Mouse (Mus musculus) liver, embryonic 14.5 days (tissue): ENCODE data around the gene Gm42674. TPM values are rescaled to one million over a fixed set of nuclear protein-coding genes. Genes with fewer than 3 reads are reported as not detected.

Experiments used
- ATAC-seq: fragments of 200-750 bp; cut with Nextera tagmentation; 2 replicates; pipeline ENCODE4 v1.8.0; 2017; ENCODE audit warnings: moderate number of reproducible peaks, mild to moderate bottlenecking, moderate library complexity; ENCODE audit not compliant: insufficient read depth
- DNase-seq, 3 experiments: peaks; one replicate each; pipeline ENCODE4 v3.0.0-alpha.2; 2012 to 2013; ENCODE audit warnings: low read depth in 3 of 3, low spot score in 3 of 3
- H3K27ac ChIP-seq: fragments of 300-500 bp; sonication (generic); 2 replicates; pipeline ENCODE4 v1.5.1; 2014; ENCODE audit warnings: moderate library complexity, mild to moderate bottlenecking, control low read depth, inconsistent platforms
- H3K27me3 ChIP-seq: fragments of 300-500 bp; sonication (generic); 2 replicates; pipeline ENCODE4 v1.6.1; 2014; ENCODE audit warnings: mild to moderate bottlenecking, low read length, moderate library complexity; ENCODE audit not compliant: control insufficient read depth, insufficient read depth
- H3K36me3 ChIP-seq: fragments of 300-500 bp; sonication (generic); replicated peaks from 2 replicates; pipeline ENCODE4 v1.6.1; 2014; ENCODE audit warnings: low read depth; ENCODE audit not compliant: control insufficient read depth, insufficient read depth
- H3K4me1 ChIP-seq, 2 experiments: fragments of 200-500 bp in 1 of 2; fragments of 300-500 bp in 1 of 2; sonication (generic) in 1 of 2; replicated peaks; 2 replicates each; pipeline ENCODE4 v1.6.1; 2012 to 2014; ENCODE audit warnings: antibody characterized with exemption in 1 of 2, inconsistent platforms in 1 of 2, low read length in 1 of 2; ENCODE audit not compliant: control insufficient read depth in 2 of 2, insufficient read depth in 2 of 2
- H3K4me2 ChIP-seq: fragments of 300-500 bp; sonication (generic); 2 replicates; pipeline ENCODE4 v1.6.1; 2014; ENCODE audit warnings: low read depth, mild to moderate bottlenecking, control low read depth, moderate library complexity
- H3K4me3 ChIP-seq, 2 experiments: fragments of 200-500 bp in 1 of 2; fragments of 300-500 bp in 1 of 2; sonication (generic) in 1 of 2; 2 replicates each; pipeline ENCODE4 v1.5.1; 2012 to 2014; ENCODE audit warnings: low read depth in 2 of 2, low read length in 2 of 2, mild to moderate bottlenecking in 2 of 2, control low read depth in 1 of 2, inconsistent platforms in 1 of 2, moderate library complexity in 1 of 2; ENCODE audit not compliant: insufficient read depth in 1 of 2
- H3K9ac ChIP-seq: fragments of 300-500 bp; sonication (generic); replicated peaks from 2 replicates; pipeline ENCODE4 v1.6.1; 2014; ENCODE audit warnings: mild to moderate bottlenecking, control low read depth, moderate library complexity
- H3K9me3 ChIP-seq: fragments of 300-500 bp; sonication (generic); 2 replicates; pipeline ENCODE4 v1.6.1; 2016; ENCODE audit warnings: low read length, mixed read lengths; ENCODE audit not compliant: control insufficient read depth
- CTCF ChIP-seq: IDR thresholded peaks from 2 replicates; pipeline ENCODE4 v1.5.1; 2016; ENCODE audit warnings: antibody characterized with exemption, low read depth, control low read depth
- EP300 ChIP-seq: IDR thresholded peaks from 2 replicates; pipeline ENCODE4 v1.6.1; 2016; ENCODE audit warnings: antibody characterized with exemption, low read depth
- WGBS: fragments of 180-500 bp; shearing (Covaris S2); extraction: QIAGEN DNeasy Blood & Tissue Kit; methylation state at CpG from one replicate; pipeline ENCODE4 v1.1.7; 2014; ENCODE audit not compliant: insufficient replicate concordance; 5-methylcytosine and 5-hydroxymethylcytosine counted together
- polyA plus RNA-seq, 2 experiments: library from polyadenylated mRNA; depleted of rRNA in 1 of 2; stranded (reverse) in 1 of 2; unstranded in 1 of 2; fragments of >200 nt; fragmentation: Nextera tagmentation in 1 of 2; extraction: Ambion mirVana in 1 of 2; gene quantifications; 2 replicates each; pipeline versions ENCODE4 v1.2.1 to v1.2.3; 2012 to 2014

The Gm42674 gene
- polyA plus RNA-seq, 2 experiments: not detected

DNA sequence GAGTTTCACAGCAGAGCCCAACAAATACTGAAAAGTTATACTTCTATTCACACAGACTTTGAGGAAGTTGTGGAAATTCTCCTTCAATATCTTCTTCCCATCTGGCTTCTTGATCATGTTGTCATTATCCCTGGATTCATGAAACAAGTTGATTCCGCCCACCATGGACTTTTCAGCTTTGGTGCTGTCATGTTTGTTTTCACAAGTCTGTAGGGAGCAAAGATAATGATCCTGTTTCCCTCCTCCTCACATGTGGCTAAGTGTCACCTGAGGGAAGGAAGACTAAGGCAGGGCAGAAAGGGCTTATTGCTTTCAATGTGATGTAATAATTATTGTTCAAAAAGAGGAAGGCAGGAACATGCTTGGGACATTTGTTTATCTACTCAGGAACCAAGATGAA, 45.6 kb downstream of the Gm42674 start:
- DNase-seq: no peak
- Histone ChIP-seq H3K9me3 (no peaks in the 10 kb centered on the region), H3K36me3 (no peaks in the 10 kb centered on the region), H3K27me3 (no peaks in the 10 kb centered on the region), H3K4me1 (no peaks in the 10 kb centered on the region), H3K9ac (no peak overlapping the region), H3K4me2 (no peak overlapping the region), H3K27ac (no peak overlapping the region), H3K4me3 (no peak overlapping the region)
- WGBS: 38% methylated on average over 1 of the region's 1 CpGs
- ATAC-seq: no peak
- no peak for TF ChIP-seq CTCF
- TF ChIP-seq EP300: no peak

GRCm38 (mm10) chr3:90648981-90649380, 47.3 kb downstream of the Gm42674 start:
- Histone ChIP-seq H3K36me3 (no peaks in the 10 kb centered on the region), H3K4me2 (no peak overlapping the region), H3K9ac (no peak overlapping the region), H3K4me1 (no peaks in the 10 kb centered on the region), H3K27ac (no peak overlapping the region), H3K4me3 (no peak overlapping the region), H3K27me3 (no peaks in the 10 kb centered on the region), H3K9me3 (no peaks in the 10 kb centered on the region)
- no peak for TF ChIP-seq EP300
- no peak for TF ChIP-seq CTCF
- ATAC-seq (no peak), DNase-seq (no peak)

DNA sequence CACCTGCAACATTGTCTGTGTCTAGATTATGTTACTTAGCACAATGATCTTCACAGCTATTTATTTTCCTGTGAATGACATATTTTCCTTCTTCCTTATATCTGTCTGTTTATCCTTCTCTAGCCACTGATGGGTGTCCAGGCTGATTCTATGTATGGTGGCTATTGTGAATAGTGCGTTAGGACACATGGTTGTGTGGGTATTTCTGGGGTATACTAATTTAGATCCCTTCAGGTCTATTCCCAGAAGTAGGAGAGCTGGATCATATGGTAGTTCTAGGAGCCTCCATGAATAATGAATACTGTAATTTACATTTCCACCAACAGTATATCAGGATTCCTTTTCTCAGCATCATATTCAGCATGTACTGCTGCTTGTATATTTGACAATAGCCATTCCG, 48.1 kb downstream of the Gm42674 start:
- no peak overlapping the region for H3K9ac ChIP-seq
- H3K27me3 ChIP-seq: no peaks in the 10 kb centered on the region
- no peak for TF ChIP-seq EP300
- no peak for TF ChIP-seq CTCF
- 61% methylated on average over 2 of the region's 2 CpGs for WGBS
- no peaks in the 10 kb centered on the region for H3K9me3 ChIP-seq
- DNase-seq (no peak), ATAC-seq (no peak)
- no peak overlapping the region for H3K4me3 ChIP-seq
- H3K36me3 ChIP-seq: no peaks in the 10 kb centered on the region
- no peak overlapping the region for H3K27ac ChIP-seq
- H3K4me2 ChIP-seq: no peak overlapping the region
- no peaks in the 10 kb centered on the region for H3K4me1 ChIP-seq

DNA sequence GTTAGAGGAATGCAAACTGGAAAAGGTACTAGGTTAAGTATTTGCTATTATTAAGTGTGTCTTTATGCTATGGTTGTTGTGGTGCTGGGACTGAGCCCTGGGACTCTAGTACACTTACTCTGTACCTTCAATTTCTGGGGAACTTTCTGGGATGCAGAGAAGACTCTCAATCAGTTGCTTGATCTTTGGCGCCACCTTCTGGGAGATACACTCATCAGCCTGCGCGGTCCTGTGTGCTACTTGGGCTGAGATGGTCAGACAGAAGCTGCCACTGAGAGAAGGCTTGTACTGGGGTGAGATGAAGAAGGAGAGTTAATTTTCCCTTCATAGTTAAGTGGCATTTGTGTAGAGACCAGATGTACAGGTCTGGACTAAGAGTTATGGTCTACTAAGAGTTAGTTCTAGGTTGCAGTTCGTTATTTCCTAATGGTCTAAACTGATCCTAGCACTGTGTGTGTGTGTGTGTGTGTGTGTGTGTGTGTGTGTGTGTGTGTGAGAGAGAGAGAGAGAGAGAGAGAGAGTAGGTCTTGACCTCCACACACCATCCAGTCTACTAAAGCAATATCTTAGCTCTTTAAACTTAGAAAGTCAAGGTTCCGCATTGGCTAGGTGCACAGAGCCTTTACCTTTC, 51.3 kb downstream of the Gm42674 start:
- DNase-seq: no peak
- no peak for ATAC-seq
- Histone ChIP-seq H3K27ac (no peak overlapping the region), H3K9me3 (no peaks in the 10 kb centered on the region), H3K4me1 (no peaks in the 10 kb centered on the region), H3K4me3 (no peak overlapping the region), H3K36me3 (no peaks in the 10 kb centered on the region), H3K9ac (no peak overlapping the region), H3K4me2 (no peak overlapping the region), H3K27me3 (no peaks in the 10 kb centered on the region)
- WGBS: 31% methylated on average over 5 of the region's 5 CpGs
- TF ChIP-seq EP300 (no peak), CTCF (peak; percentile 70)

DNA sequence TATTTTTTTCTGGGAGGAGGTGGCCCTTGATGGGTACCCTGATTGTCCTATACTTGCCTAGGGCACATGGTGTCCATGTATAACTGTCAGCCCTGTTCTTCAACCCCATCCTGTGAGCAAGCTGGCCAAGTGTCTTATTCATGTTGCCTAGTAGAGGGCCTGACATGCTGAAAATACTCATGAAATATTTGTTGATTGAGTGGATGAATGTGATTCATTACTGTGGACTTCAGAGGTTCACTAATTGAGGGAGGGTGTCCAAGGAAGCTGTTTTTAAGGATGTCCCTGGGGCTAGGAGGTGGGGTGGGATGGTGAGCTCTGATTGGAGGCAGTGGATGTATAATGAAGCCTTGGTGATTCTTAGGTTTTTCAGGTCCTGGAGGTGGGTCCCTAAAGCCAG, 52.0 kb downstream of the Gm42674 start, which contains the start of gene S100a7a:
Gene S100a7a, plus strand, starts transcription at position 301 of the 400 bp plus-strand sequence.
- no peak for ATAC-seq
- Histone ChIP-seq H3K4me3 (no peak within 1 kb of the TSS), H3K27me3 (no peaks in the 10 kb centered on the region), H3K9me3 (no peaks in the 10 kb centered on the region), H3K27ac (no peak within 1 kb of the TSS), H3K4me2 (no peak within 1 kb of the TSS), H3K9ac (no peak within 1 kb of the TSS), H3K36me3 (no peaks in the 10 kb centered on the region), H3K4me1 (no peaks in the 10 kb centered on the region)
- TF ChIP-seq EP300: no peak
- TF ChIP-seq CTCF: no peak
- no peak for DNase-seq

Other genes with a start within 250 kb of the Gm42674 start
- gene Slc27a3, start 212.0 kb upstream of the Gm42674 start, polyA plus RNA-seq (2012; rRNA removed): 2.1 TPM in 2 replicates
- 0.76 and 1.0 TPM in 2 replicates for gene Slc27a3, start 212.0 kb upstream of the Gm42674 start, polyA plus RNA-seq (2014; fragmentation: Nextera tagmentation; extraction: Ambion mirVana)
- gene Ints3, start 168.3 kb upstream of the Gm42674 start, polyA plus RNA-seq (2012; rRNA removed): 11.3 and 12.7 TPM in 2 replicates
- gene Ints3, start 168.3 kb upstream of the Gm42674 start, polyA plus RNA-seq (2014; fragmentation: Nextera tagmentation; extraction: Ambion mirVana): 6.6 and 9.4 TPM in 2 replicates
- 6.5 and 7.2 TPM in 2 replicates for gene Npr1, start 136.0 kb upstream of the Gm42674 start, polyA plus RNA-seq (2012; rRNA removed)
- gene Npr1, start 136.0 kb upstream of the Gm42674 start, polyA plus RNA-seq (2014; fragmentation: Nextera tagmentation; extraction: Ambion mirVana): 2.8 and 4.0 TPM in 2 replicates
- 23.3 and 34.5 TPM in 2 replicates for gene Ilf2, start 125.8 kb upstream of the Gm42674 start, polyA plus RNA-seq (2012; rRNA removed)
- gene Ilf2, start 125.8 kb upstream of the Gm42674 start, polyA plus RNA-seq (2014; fragmentation: Nextera tagmentation; extraction: Ambion mirVana): 46.5 and 48.9 TPM in 2 replicates
- gene Snapin, start 110.9 kb upstream of the Gm42674 start, polyA plus RNA-seq (2012; rRNA removed): 7.4 and 9.3 TPM in 2 replicates
- 17.0 and 18.7 TPM in 2 replicates for gene Snapin, start 110.9 kb upstream of the Gm42674 start, polyA plus RNA-seq (2014; fragmentation: Nextera tagmentation; extraction: Ambion mirVana)
- gene Chtop, start 92.4 kb upstream of the Gm42674 start, polyA plus RNA-seq (2012; rRNA removed): 33.6 and 49.9 TPM in 2 replicates
- gene Chtop, start 92.4 kb upstream of the Gm42674 start, polyA plus RNA-seq (2014; fragmentation: Nextera tagmentation; extraction: Ambion mirVana): 29.7 and 32.7 TPM in 2 replicates
- gene S100a1, start 87.5 kb upstream of the Gm42674 start, polyA plus RNA-seq (2012; rRNA removed): 9.2 and 14.9 TPM in 2 replicates
- gene S100a1, start 87.5 kb upstream of the Gm42674 start, polyA plus RNA-seq (2014; fragmentation: Nextera tagmentation; extraction: Ambion mirVana): 20.8 and 27.1 TPM in 2 replicates
- gene S100a13, start 87.5 kb upstream of the Gm42674 start, polyA plus RNA-seq (2012; rRNA removed): 7.4 and 11.1 TPM in 2 replicates
- gene S100a13, start 87.5 kb upstream of the Gm42674 start, polyA plus RNA-seq (2014; fragmentation: Nextera tagmentation; extraction: Ambion mirVana): 18.0 and 19.7 TPM in 2 replicates
- 0.11 and 0.13 TPM in 2 replicates for gene S100a14, start 75.0 kb upstream of the Gm42674 start, polyA plus RNA-seq (2012; rRNA removed)
- gene S100a14, start 75.0 kb upstream of the Gm42674 start, polyA plus RNA-seq (2014; fragmentation: Nextera tagmentation; extraction: Ambion mirVana): not detected in 2 replicates
- gene S100a16, start 64.7 kb upstream of the Gm42674 start, polyA plus RNA-seq (2012; rRNA removed): 12.3 and 15.5 TPM in 2 replicates
- gene S100a16, start 64.7 kb upstream of the Gm42674 start, polyA plus RNA-seq (2014; fragmentation: Nextera tagmentation; extraction: Ambion mirVana): 24.1 and 24.9 TPM in 2 replicates
- not detected in 2 replicates for gene S100a3, start 41.3 kb upstream of the Gm42674 start, polyA plus RNA-seq (2012; rRNA removed)
- gene S100a3, start 41.3 kb upstream of the Gm42674 start, polyA plus RNA-seq (2014; fragmentation: Nextera tagmentation; extraction: Ambion mirVana): 0.20 TPM in 1 of 2 replicates, not detected in the other
- not detected in 2 replicates for gene S100a2, start 11.7 kb upstream of the Gm42674 start, polyA plus RNA-seq (2012; rRNA removed)
- gene S100a2, start 11.7 kb upstream of the Gm42674 start, polyA plus RNA-seq (2014; fragmentation: Nextera tagmentation; extraction: Ambion mirVana): not detected in 2 replicates
- 1.0 and 2.0 TPM in 2 replicates for gene S100a4, start 1.9 kb downstream of the Gm42674 start, polyA plus RNA-seq (2012; rRNA removed)
- 0.73 and 1.0 TPM in 2 replicates for gene S100a4, start 1.9 kb downstream of the Gm42674 start, polyA plus RNA-seq (2014; fragmentation: Nextera tagmentation; extraction: Ambion mirVana)
- not detected in 2 replicates for gene S100a5, start 6.6 kb downstream of the Gm42674 start, polyA plus RNA-seq (2012; rRNA removed)
- gene S100a5, start 6.6 kb downstream of the Gm42674 start, polyA plus RNA-seq (2014; fragmentation: Nextera tagmentation; extraction: Ambion mirVana): not detected in 2 replicates
- gene S100a6, start 11.0 kb downstream of the Gm42674 start, polyA plus RNA-seq (2012; rRNA removed): 3.4 and 5.4 TPM in 2 replicates
- 7.2 and 13.6 TPM in 2 replicates for gene S100a6, start 11.0 kb downstream of the Gm42674 start, polyA plus RNA-seq (2014; fragmentation: Nextera tagmentation; extraction: Ambion mirVana)
- gene S100a7a, start 52.1 kb downstream of the Gm42674 start, polyA plus RNA-seq (2012; rRNA removed): not detected in 2 replicates
- gene S100a7a, start 52.1 kb downstream of the Gm42674 start, polyA plus RNA-seq (2014; fragmentation: Nextera tagmentation; extraction: Ambion mirVana): not detected in 2 replicates
- gene S100a8, start 67.1 kb downstream of the Gm42674 start, polyA plus RNA-seq (2012; rRNA removed): 203 and 418 TPM in 2 replicates
- gene S100a8, start 67.1 kb downstream of the Gm42674 start, polyA plus RNA-seq (2014; fragmentation: Nextera tagmentation; extraction: Ambion mirVana): 838 and 1,223 TPM in 2 replicates
- 292 and 431 TPM in 2 replicates for gene S100a9, start 93.8 kb downstream of the Gm42674 start, polyA plus RNA-seq (2012; rRNA removed)
- 583 and 836 TPM in 2 replicates for gene S100a9, start 93.8 kb downstream of the Gm42674 start, polyA plus RNA-seq (2014; fragmentation: Nextera tagmentation; extraction: Ambion mirVana)
- gene Pglyrp4, start 125.0 kb downstream of the Gm42674 start, polyA plus RNA-seq (2012; rRNA removed): 0.02 TPM in 1 of 2 replicates, not detected in the other
- 0.06 TPM in 1 of 2 replicates, not detected in the other for gene Pglyrp4, start 125.0 kb downstream of the Gm42674 start, polyA plus RNA-seq (2014; fragmentation: Nextera tagmentation; extraction: Ambion mirVana)
- gene Gm5849, start 176.0 kb downstream of the Gm42674 start, polyA plus RNA-seq (2012; rRNA removed): not detected in 2 replicates
- gene Gm5849, start 176.0 kb downstream of the Gm42674 start, polyA plus RNA-seq (2014; fragmentation: Nextera tagmentation; extraction: Ambion mirVana): not detected in 2 replicates